Mouse (Mus musculus) midbrain, embryonic 14.5 days (tissue): ENCODE measurements at regions not wholly inside any gene's neighbourhood (a gene's known extent, or its start where the extent isn't known, plus 50 kb on each side); places are given as distances from the start of the nearest gene placed in this dataset.

ENCODE experiments used
- ATAC-seq: fragments of 200-750 bp; cut with Nextera tagmentation; 2 replicates; pipeline ENCODE4 v1.8.0; 2017; ENCODE audit warnings: moderate number of reproducible peaks, moderate library complexity; ENCODE audit not compliant: low FRiP score, low TSS enrichment
- DNase-seq: peaks from one replicate; pipeline ENCODE4 v3.0.0-alpha.2; 2015
- H3K27ac ChIP-seq: fragments of 300-500 bp; sonication (generic); replicated peaks from 2 replicates; pipeline ENCODE4 v1.5.1; 2014; ENCODE audit warnings: mild to moderate bottlenecking, low read depth, low read length, moderate library complexity
- H3K27me3 ChIP-seq: fragments of 300-500 bp; sonication (generic); 2 replicates; pipeline ENCODE4 v1.6.1; 2014; ENCODE audit warnings: low read length, control low read depth, mixed read lengths; ENCODE audit not compliant: control insufficient read depth, insufficient read depth
- H3K36me3 ChIP-seq: fragments of 300-500 bp; sonication (generic); 2 replicates; pipeline ENCODE4 v1.6.1; 2014; ENCODE audit warnings: low read length, control low read depth; ENCODE audit not compliant: control insufficient read depth, insufficient read depth
- H3K4me1 ChIP-seq: fragments of 300-500 bp; sonication (generic); 2 replicates; pipeline ENCODE4 v1.6.1; 2014; ENCODE audit warnings: mild to moderate bottlenecking, antibody characterized with exemption, low read length, control low read depth; ENCODE audit not compliant: control insufficient read depth, insufficient read depth
- H3K4me2 ChIP-seq: fragments of 300-500 bp; sonication (generic); 2 replicates; pipeline ENCODE4 v1.6.1; 2014; ENCODE audit warnings: mild to moderate bottlenecking, low read length, moderate library complexity
- H3K4me3 ChIP-seq: fragments of 300-500 bp; sonication (generic); replicated peaks from 2 replicates; pipeline ENCODE4 v1.5.1; 2014; ENCODE audit warnings: low read depth, low read length
- H3K9ac ChIP-seq: fragments of 300-500 bp; sonication (generic); replicated peaks from 2 replicates; pipeline ENCODE4 v1.6.1; 2014; ENCODE audit warnings: mild to moderate bottlenecking, low read length, moderate library complexity
- H3K9me3 ChIP-seq: fragments of 300-500 bp; sonication (generic); 2 replicates; pipeline ENCODE4 v1.6.1; 2016; ENCODE audit warnings: low read length, control low read depth, mixed read lengths; ENCODE audit not compliant: control insufficient read depth
- WGBS: fragments of 180-500 bp; shearing (Covaris S2); extraction: QIAGEN DNeasy Blood & Tissue Kit; methylation state at CpG from one replicate; pipeline ENCODE4 v1.1.7; 2014; 5-methylcytosine and 5-hydroxymethylcytosine counted together

DNA sequence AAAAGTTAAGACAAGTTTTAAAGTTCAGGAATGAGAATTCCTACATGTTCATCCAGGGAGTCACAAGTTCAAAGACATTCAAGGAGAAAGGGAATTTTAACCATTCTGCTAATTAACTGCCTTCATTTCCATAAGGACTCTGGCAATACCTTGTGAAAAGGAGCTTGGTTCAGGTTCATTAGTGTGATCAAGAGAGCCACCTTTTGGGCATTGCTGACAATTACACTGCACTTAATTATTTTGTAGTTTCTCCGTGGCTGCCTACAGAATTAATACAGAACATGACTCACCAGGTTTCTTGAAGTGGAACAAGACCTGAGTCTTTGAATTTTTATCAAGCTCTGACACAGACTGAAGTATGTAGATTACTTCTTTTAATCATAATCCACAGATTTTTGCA lies 52.4 kb upstream of the Ankef1 start:
- H3K27ac ChIP-seq = no peak overlapping the region
- H3K36me3 ChIP-seq = no peaks in the 10 kb centered on the region
- no peaks in the 10 kb centered on the region for H3K9me3 ChIP-seq
- no peak overlapping the region for H3K4me3 ChIP-seq
- DNase-seq = peak; percentile 73
- 2% methylated on average over 1 of the region's 1 CpGs for WGBS
- no peak overlapping the region for H3K4me2 ChIP-seq
- H3K9ac ChIP-seq = no peak overlapping the region
- no peak for ATAC-seq
- no peaks in the 10 kb centered on the region for H3K27me3 ChIP-seq
- H3K4me1 ChIP-seq = no peaks in the 10 kb centered on the region
